Mouse (Mus musculus) MEL (cell line): ENCODE data around the gene Zbtb20.

Source experiments
- CTCF ChIP-seq, 3 experiments: IDR thresholded peaks in 2 of 3; conservative IDR thresholded peaks in 1 of 3; 2 replicates each; pipeline ENCODE4 v1.5.1; 2011 to 2012; ENCODE audit warnings: low read length in 3 of 3, low read depth in 2 of 3, mild to moderate bottlenecking in 2 of 3, improper control_type of control experiment in 1 of 3, inconsistent platforms in 1 of 3, mixed read lengths in 1 of 3, moderate library complexity in 1 of 3; ENCODE audit not compliant: control insufficient read depth in 1 of 3, insufficient read depth in 1 of 3, poor library complexity in 1 of 3, severe bottlenecking in 1 of 3
- GATA1 ChIP-seq: IDR thresholded peaks from 2 replicates; pipeline ENCODE4 v1.6.1; 2011; ENCODE audit warnings: low read depth, low read length, improper control_type of control experiment
- HCFC1 ChIP-seq: IDR thresholded peaks from 2 replicates; pipeline ENCODE4 v1.6.1; 2012; ENCODE audit warnings: low read depth, mild to moderate bottlenecking, inconsistent platforms, low read length, improper control_type of control experiment, moderate library complexity
- MAFK ChIP-seq: IDR thresholded peaks from 2 replicates; pipeline ENCODE4 v1.6.1; 2011; ENCODE audit warnings: low read depth, mild to moderate bottlenecking, low read length, improper control_type of control experiment, borderline replicate concordance

- no peak for TF ChIP-seq CTCF (IDR thresholded peaks at IDR 0.05 in 2 of 3, conservative IDR thresholded peaks at IDR 0.05 in 1 of 3; ENCODE audit: control insufficient read depth in 1 of 3, insufficient read depth in 1 of 3, low read depth in 2 of 3, low read length in 3 of 3, poor library complexity in 1 of 3, severe bottlenecking in 1 of 3)
- no peak for TF ChIP-seq HCFC1
- TF ChIP-seq GATA1: no peak
- TF ChIP-seq MAFK: no peak
Observed at GRCm38 (mm10) chr16:42859251-42859650, 16.4 kb upstream of the Zbtb20 start.
